In genomic region chr1:128243627-128243995, GRCm38 (mm10) we compare ENCODE assay signal across 8 mouse cellular contexts. TPM values are rescaled to one million over a fixed set of nuclear protein-coding genes. Genes with fewer than 3 reads are reported as not detected.
DNase-seq lines count a peak whose midpoint lies in the region; ATAC-seq lines count a peak whose summit lies in the region.

Gene Ubxn4, plus strand, starts transcription at chr1:128243964.

- no peak for ATAC-seq in heart, embryonic 11.5 days (replicated peaks; ENCODE audit: insufficient number of reproducible peaks, low FRiP score, low TSS enrichment)
- peak; percentile 64 for ATAC-seq in midbrain, embryonic 13.5 days

- peak within 1 kb of the TSS; percentile 85 for H3K4me2 ChIP-seq in heart, embryonic 11.5 days
- H3K4me2 ChIP-seq in midbrain, embryonic 13.5 days (replicated peaks) = peak within 1 kb of the TSS; percentile 94

- H3K27me3 ChIP-seq in embryonic facial prominence, embryonic 10.5 days (replicated peaks; ENCODE audit: low read depth, poor library complexity, severe bottlenecking) = no peaks in the 10 kb centered on the region
- no peaks in the 10 kb centered on the region for H3K27me3 ChIP-seq in heart, embryonic 11.5 days (ENCODE audit: control insufficient read depth, insufficient read depth, low read length)
- H3K27me3 ChIP-seq in midbrain, embryonic 13.5 days = no peaks in the 10 kb centered on the region

- H3K36me3 ChIP-seq in embryonic facial prominence, embryonic 10.5 days (replicated peaks) = peaks cover 18% of the 10 kb centered on the region
- no peaks in the 10 kb centered on the region for H3K36me3 ChIP-seq in heart, embryonic 11.5 days (ENCODE audit: control insufficient read depth, insufficient read depth, low read length)
- H3K36me3 ChIP-seq in midbrain, embryonic 13.5 days = peaks cover 3% of the 10 kb centered on the region

- 8% methylated on average over 10 of the region's 10 CpGs for WGBS in embryonic facial prominence, embryonic 10.5 days
- 10% methylated on average over 10 of the region's 10 CpGs for WGBS in heart, embryonic 11.5 days (ENCODE audit: insufficient replicate concordance)
- 8% methylated on average over 10 of the region's 10 CpGs for WGBS in midbrain, embryonic 13.5 days

- H3K4me3 ChIP-seq in embryonic facial prominence, embryonic 10.5 days = peak within 1 kb of the TSS; percentile 85
- peak within 1 kb of the TSS; percentile 81 for H3K4me3 ChIP-seq in heart, embryonic 11.5 days (ENCODE audit: low read depth, low read length)
- peak within 1 kb of the TSS; percentile 74 for H3K4me3 ChIP-seq in midbrain, embryonic 13.5 days (replicated peaks)

- peak within 1 kb of the TSS; percentile 88 for H3K9ac ChIP-seq in heart, embryonic 11.5 days (ENCODE audit: low read depth, low read length)
- peak within 1 kb of the TSS; percentile 87 for H3K9ac ChIP-seq in midbrain, embryonic 13.5 days (replicated peaks)

- peak within 1 kb of the TSS; percentile 94 for H3K27ac ChIP-seq in embryonic facial prominence, embryonic 10.5 days (replicated peaks)
- H3K27ac ChIP-seq in heart, embryonic 11.5 days (ENCODE audit: low read depth, low read length) = peak within 1 kb of the TSS; percentile 90
- H3K27ac ChIP-seq in midbrain, embryonic 13.5 days = peak within 1 kb of the TSS; percentile 92

- no peaks in the 10 kb centered on the region for H3K9me3 ChIP-seq in embryonic facial prominence, embryonic 10.5 days
- H3K9me3 ChIP-seq in heart, embryonic 11.5 days (replicated peaks; ENCODE audit: control insufficient read depth, low read length) = no peaks in the 10 kb centered on the region
- no peaks in the 10 kb centered on the region for H3K9me3 ChIP-seq in midbrain, embryonic 13.5 days

- peak; percentile 4 for DNase-seq in ovary, postnatal 14 days (ENCODE audit: low spot score)
- no peak for DNase-seq in ovary, postnatal 10 days (ENCODE audit: low spot score)
- DNase-seq in embryonic facial prominence, embryonic 10.5 days (ENCODE audit: low spot score) = no peak
- DNase-seq in layer of hippocampus, postnatal 14 days (ENCODE audit: low spot score in 2 of 2) = no peak
- no peak for DNase-seq in urinary bladder, postnatal 14 days (ENCODE audit: low spot score)
- DNase-seq in kidney, postnatal 10 days = no peak

- H3K4me1 ChIP-seq in embryonic facial prominence, embryonic 10.5 days = peaks cover 15% of the 10 kb centered on the region
- H3K4me1 ChIP-seq in heart, embryonic 11.5 days (ENCODE audit: control insufficient read depth, insufficient read depth, low read length) = peaks cover 4% of the 10 kb centered on the region; the same call in 1 of the 2 replicates
- peaks cover 23% of the 10 kb centered on the region for H3K4me1 ChIP-seq in midbrain, embryonic 13.5 days (replicated peaks)

RNA-seq across cellular contexts. Expression of gene Ubxn4, which starts in this region (rescaled TPM):
- 56.8 and 57.0 TPM in 2 replicates for polyA plus RNA-seq in embryonic facial prominence, embryonic 10.5 days (2016; fragmentation: Nextera tagmentation; extraction: Ambion mirVana)
- polyA plus RNA-seq in heart, embryonic 11.5 days (2014; fragmentation: Nextera tagmentation; extraction: Ambion mirVana) = 59.4 and 62.4 TPM in 2 replicates
- total RNA-seq in layer of hippocampus, postnatal 14 days (2021) = 10 to 100 TPM; 58.2 to 59.7 TPM
- 84.1 and 84.6 TPM in 2 replicates for polyA plus RNA-seq in midbrain, embryonic 13.5 days (2015; fragmentation: Nextera tagmentation; extraction: Ambion mirVana)
